Comparison of ENCODE assay signal across 8 mouse cellular contexts in the genomic region with DNA sequence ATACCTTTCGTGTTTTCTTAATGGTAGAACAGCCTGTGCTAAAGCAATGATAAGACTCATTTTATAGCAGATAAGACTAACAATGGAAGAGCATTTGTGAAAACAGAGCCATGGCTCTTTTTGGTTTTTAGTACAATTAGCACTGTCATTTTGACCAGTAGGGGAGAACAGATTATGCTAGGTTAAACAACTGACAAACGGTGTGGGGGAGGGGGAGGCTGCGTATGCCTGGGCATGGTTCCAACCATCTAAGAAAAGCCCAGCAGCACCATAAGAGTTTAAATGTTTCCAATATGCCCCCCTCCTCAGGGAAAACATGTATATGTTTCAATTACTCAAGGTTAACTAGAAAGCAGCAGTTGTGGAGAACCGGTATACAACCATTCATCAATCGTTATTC.
A peak's percentile ranks its signal among the peaks of the same experiment; 100 is the strongest.
DNase-seq lines count a peak whose midpoint lies in the region; ATAC-seq and TF ChIP-seq lines count a peak whose summit lies in the region.
"Had no signal": no experiment of that assay in that cellular context is flagged by ENCODE, and none has a peak within 500 bp of the region (broad histone marks: within the 10 kb centered on the region; RNA-seq: fewer than 3 reads in every experiment).

No protein-coding gene starts in this region.

- no peaks in the 10 kb centered on the region; the same call in 1 of the 2 replicates for H3K4me1 ChIP-seq in kidney, adult 2 months (ENCODE audit: control insufficient read depth, insufficient read depth, low read length)
- H3K4me1 ChIP-seq in kidney, embryonic 16.5 days (ENCODE audit: insufficient read depth, low read length): peaks cover 8% of the 10 kb centered on the region
- H3K4me1 ChIP-seq in hindbrain, postnatal 0 days (ENCODE audit: insufficient read depth, low read length): peaks cover 12% of the 10 kb centered on the region; the same call in 1 of the 2 replicates

- DNase-seq in kidney, adult 2 months: peak; percentile 14
- DNase-seq in ovary, postnatal 36 days (ENCODE audit: low spot score): peak; percentile 10
- DNase-seq in ovary, postnatal 10 days (ENCODE audit: low spot score): no peak
- peak; percentile 64 for DNase-seq in hindbrain, postnatal 0 days (ENCODE audit: low spot score)
- peak; percentile 66 for DNase-seq in testis, postnatal 14 days (ENCODE audit: low spot score)
- DNase-seq in urinary bladder, postnatal 25 days (ENCODE audit: low spot score): no peak

- no peak for ATAC-seq in kidney, embryonic 16.5 days (ENCODE audit: low FRiP score, low TSS enrichment)
- ATAC-seq in hindbrain, postnatal 0 days: peak; percentile 27; the same call in 1 of the 2 replicates

- 46% methylated on average over 5 of the region's 5 CpGs for WGBS in kidney, adult 2 months
- 50% methylated on average over 5 of the region's 5 CpGs for WGBS in kidney, embryonic 16.5 days
- WGBS in hindbrain, postnatal 0 days: 32% methylated on average over 5 of the region's 5 CpGs

- H3K9me3 ChIP-seq in kidney, embryonic 16.5 days (ENCODE audit: low read length): no peaks in the 10 kb centered on the region
- no peaks in the 10 kb centered on the region for H3K9me3 ChIP-seq in hindbrain, postnatal 0 days (ENCODE audit: low read length)
- H3K9me3 ChIP-seq: heart, embryonic 15.5 days had no signal

- no peak for TF ChIP-seq CTCF in kidney, adult 2 months (conservative IDR thresholded peaks at IDR 0.05; ENCODE audit: insufficient read depth, insufficient read length, low read depth, low read length)
- TF ChIP-seq CTCF in hindbrain, postnatal 0 days (IDR thresholded peaks at IDR 0.05; ENCODE audit: low read depth): peak; percentile 23; the same call in 1 of the 2 replicates

- H3K4me3 ChIP-seq in kidney, adult 2 months (ENCODE audit: insufficient read depth, low read depth, low read length): no peak overlapping the region
- H3K4me3 ChIP-seq in kidney, embryonic 16.5 days (ENCODE audit: low read length): no peak overlapping the region
- H3K4me3 ChIP-seq in hindbrain, postnatal 0 days (ENCODE audit: low read length): no peak overlapping the region
- H3K4me3 ChIP-seq: heart, embryonic 15.5 days had no signal

- H3K27me3 ChIP-seq in kidney, adult 2 months (replicated peaks; ENCODE audit: control insufficient read depth, insufficient read depth, low read length): no peaks in the 10 kb centered on the region
- H3K27me3 ChIP-seq in kidney, embryonic 16.5 days (ENCODE audit: insufficient read depth, low read length): no peaks in the 10 kb centered on the region
- H3K27me3 ChIP-seq in hindbrain, postnatal 0 days (ENCODE audit: insufficient read depth, low read length): no peaks in the 10 kb centered on the region

- H3K27ac ChIP-seq in kidney, adult 2 months (ENCODE audit: insufficient read depth, low read depth, low read length): no peak overlapping the region
- H3K27ac ChIP-seq in kidney, embryonic 16.5 days (ENCODE audit: low read length): no peak overlapping the region
- H3K27ac ChIP-seq in hindbrain, postnatal 0 days: no peak overlapping the region; the same call in 1 of the 2 replicates
- H3K27ac ChIP-seq: heart, embryonic 15.5 days had no signal

- no peak overlapping the region for H3K4me2 ChIP-seq in kidney, embryonic 16.5 days (replicated peaks; ENCODE audit: low read depth, low read length)
- 0 out of 2 replicates have a peak overlapping the region, but pooled peaks have one; percentile 7 for H3K4me2 ChIP-seq in hindbrain, postnatal 0 days (ENCODE audit: low read depth, low read length)
- H3K4me2 ChIP-seq: heart, embryonic 15.5 days had no signal

- no peak for TF ChIP-seq POLR2A in kidney, adult 2 months (IDR thresholded peaks at IDR 0.05; ENCODE audit: low read depth, low read length)

- no peaks in the 10 kb centered on the region for H3K36me3 ChIP-seq in kidney, adult 2 months (ENCODE audit: control insufficient read depth, insufficient read depth, low read length)
- H3K36me3 ChIP-seq in kidney, embryonic 16.5 days (ENCODE audit: insufficient read depth, low read length): no peaks in the 10 kb centered on the region
- no peaks in the 10 kb centered on the region for H3K36me3 ChIP-seq in hindbrain, postnatal 0 days (ENCODE audit: insufficient read depth, low read length)
- H3K36me3 ChIP-seq: heart, embryonic 15.5 days had no signal

- H3K9ac ChIP-seq in kidney, embryonic 16.5 days (replicated peaks; ENCODE audit: low read length): no peak overlapping the region
- H3K9ac ChIP-seq in hindbrain, postnatal 0 days (replicated peaks; ENCODE audit: low read length): no peak overlapping the region
- H3K9ac ChIP-seq: heart, embryonic 15.5 days had no signal

Comparison
In these comparisons a context has a peak if more than half of its experiments do, and no peak if none do; other contexts are left out.
1. DNase-seq: peak in kidney, adult 2 months (single experiment), ovary, postnatal 36 days (single experiment), hindbrain, postnatal 0 days (single experiment) and testis, postnatal 14 days (single experiment); none in ovary, postnatal 10 days (single experiment) and urinary bladder, postnatal 25 days (single experiment).